Mouse (Mus musculus): ENCODE data around the gene Myh14.

DNA sequence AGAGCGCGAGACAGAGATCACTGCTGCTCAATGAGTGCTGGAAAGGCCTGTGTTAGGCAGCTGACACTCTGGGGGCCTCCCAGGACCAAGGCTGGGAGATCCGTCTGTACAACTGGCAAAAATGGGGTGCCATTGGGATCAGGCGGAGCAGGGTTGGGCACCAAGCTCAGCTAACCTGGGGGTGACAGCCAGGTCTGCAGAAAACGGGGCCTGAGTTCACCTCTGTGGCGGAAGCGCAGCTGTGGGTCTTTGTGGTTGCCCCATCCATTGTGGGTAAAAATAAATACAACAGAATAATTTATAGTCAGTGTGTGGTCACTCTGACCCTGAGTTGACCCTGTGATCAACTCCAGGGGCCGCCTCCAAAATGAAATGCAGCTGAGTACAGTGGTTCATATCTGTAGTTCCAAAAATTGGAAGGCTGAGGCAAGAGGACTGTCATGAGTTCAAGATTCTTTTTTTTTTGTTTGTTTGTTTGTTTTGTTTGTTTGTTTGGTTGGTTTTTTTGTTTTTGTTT is 21.5 kb downstream of the Myh14 start:
- TF ChIP-seq CTCF (IDR thresholded peaks at IDR 0.05; ENCODE audit: low read depth, low read length) = no peak
- TF ChIP-seq POLR2A (IDR thresholded peaks at IDR 0.05; ENCODE audit: insufficient read depth, low read length) = no peak
- no peak for TF ChIP-seq EP300 (IDR thresholded peaks at IDR 0.05; ENCODE audit: insufficient read depth, low read depth, low read length)

All from ES-Bruce4 (cell line).